Mouse (Mus musculus) spleen, adult 12 weeks (tissue): ENCODE data around the gene Pik3cb.

Experiments
- DNase-seq: peaks from one replicate; pipeline ENCODE4 v3.0.0; 2022; ENCODE audit warnings: low spot score

Gene Pik3cb

DNA sequence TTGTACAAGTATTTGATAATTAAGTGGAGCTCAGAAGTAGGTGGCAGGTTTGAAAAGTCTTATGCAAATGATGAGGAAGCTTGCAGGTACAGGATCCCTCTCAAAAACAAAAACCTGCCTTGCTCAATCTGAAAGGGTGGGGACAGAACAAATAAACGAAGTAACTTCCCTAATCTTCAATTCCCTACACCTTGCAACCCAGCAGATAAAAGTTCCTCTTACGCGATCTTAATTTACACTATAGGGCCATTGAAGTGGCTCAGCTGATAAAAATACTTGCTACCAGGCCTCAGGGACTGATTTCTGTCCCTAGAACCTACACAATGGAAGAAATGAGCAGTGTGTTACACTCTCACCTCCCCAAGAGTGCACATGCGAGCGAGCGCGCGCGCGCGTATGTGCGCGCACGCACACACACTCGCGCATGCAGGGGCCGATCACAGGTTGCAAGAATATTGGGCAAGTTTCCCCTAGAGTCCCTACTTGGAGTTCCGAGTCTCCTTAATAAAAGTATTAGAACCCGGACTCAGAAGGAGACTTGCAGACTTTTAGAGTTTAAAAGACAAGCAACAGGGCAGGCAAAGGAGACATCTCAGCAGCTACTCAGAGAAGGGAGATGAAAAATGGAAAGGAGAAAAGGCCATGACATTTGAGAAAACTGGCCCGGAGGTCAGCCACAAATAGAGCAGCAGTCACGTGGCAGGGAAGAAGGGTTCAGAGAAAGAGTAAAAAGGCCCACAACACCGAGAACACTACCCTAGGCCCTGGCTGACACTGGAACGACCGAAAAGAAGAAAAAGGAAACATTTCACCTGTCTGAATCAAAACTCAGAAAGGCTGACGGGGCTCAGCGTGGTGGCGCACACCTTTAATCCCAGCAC lies 6.7 kb upstream of the Pik3cb start:
- no peak for DNase-seq

GRCm38 (mm10) chr9:99145756-99146155 lies 5.3 kb upstream of the Pik3cb start:
- DNase-seq, result no peak

GRCm38 (mm10) chr9:99144416-99144989 lies 4.1 kb upstream of the Pik3cb start:
- no peak for DNase-seq

- DNase-seq, result no peak
Measured at GRCm38 (mm10) chr9:99141618-99142017, 1.2 kb upstream of the Pik3cb start.

DNA sequence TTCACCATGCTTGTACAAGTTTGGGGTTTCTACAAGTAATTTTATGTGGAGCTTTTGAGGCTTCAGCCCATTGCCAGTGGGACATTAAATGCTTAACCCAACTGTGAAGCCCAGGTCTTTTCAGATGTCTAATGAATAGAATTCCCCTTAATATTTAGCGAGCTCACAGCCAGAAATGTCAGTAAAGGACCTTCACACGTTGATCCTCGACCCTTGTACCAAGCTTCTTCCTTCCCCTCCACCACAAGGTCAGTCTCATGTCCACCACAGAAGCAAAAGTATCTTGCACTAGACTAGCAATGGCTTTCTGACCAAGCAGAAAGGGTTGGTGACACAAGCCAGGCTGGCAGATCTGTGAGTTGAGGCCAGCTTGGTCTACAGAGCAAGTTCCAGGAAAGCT lies 750 bp upstream of the Pik3cb start:
- DNase-seq, result no peak

- DNase-seq, result no peak
Measured at GRCm38 (mm10) chr9:99139194-99140023, 1.0 kb downstream of the Pik3cb start.

GRCm38 (mm10) chr9:99137301-99137700 lies 3.1 kb downstream of the Pik3cb start:
- DNase-seq, result no peak

DNA sequence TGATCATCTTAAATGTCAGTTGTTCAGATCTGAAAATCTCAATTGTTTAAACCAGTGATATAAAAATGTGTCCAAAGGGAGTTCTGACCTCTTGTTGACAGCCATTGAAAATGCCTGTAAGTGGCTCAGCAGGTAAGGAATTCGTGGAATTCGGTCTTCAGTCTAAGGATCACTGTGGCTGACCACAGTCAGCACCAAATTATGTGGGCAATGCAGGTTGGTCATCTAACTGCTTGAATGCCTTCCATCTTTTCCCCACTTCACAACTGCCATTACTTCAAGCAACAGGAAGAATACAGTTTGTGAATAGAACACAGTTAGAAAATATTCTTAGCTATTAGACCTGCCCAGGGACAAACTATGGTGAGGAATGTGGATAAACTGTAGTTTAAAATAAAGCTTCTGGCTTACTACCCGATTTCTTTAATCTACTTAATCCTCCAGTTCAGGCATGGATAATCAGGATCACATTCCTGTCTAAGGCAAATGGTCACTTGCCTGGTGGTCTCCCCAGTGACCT lies 8.4 kb downstream of the Pik3cb start:
- DNase-seq, result no peak

DNA sequence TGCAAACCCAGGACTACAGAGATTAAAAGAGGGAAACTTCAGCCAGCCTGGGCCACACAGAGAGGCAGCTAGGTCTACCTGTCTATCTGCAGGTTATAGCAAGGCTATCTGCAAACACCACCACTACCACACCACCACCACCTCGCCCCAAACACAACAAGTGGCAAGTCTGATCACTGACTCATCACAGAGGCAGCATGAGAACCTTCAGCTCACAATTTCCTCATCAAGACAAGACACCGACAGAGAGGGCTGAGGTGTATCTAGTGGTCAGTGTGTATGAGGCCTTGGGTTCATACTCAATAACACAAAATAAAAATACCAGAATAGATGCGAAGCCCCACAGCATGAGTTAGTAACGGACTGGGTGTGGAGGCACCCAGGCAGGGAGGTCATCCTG lies 9.3 kb downstream of the Pik3cb start:
- DNase-seq, result no peak

- no peak for DNase-seq
Measured at GRCm38 (mm10) chr9:99127578-99127977, 12.8 kb downstream of the Pik3cb start.

GRCm38 (mm10) chr9:99122749-99123148 lies 17.7 kb downstream of the Pik3cb start:
- no peak for DNase-seq

DNA sequence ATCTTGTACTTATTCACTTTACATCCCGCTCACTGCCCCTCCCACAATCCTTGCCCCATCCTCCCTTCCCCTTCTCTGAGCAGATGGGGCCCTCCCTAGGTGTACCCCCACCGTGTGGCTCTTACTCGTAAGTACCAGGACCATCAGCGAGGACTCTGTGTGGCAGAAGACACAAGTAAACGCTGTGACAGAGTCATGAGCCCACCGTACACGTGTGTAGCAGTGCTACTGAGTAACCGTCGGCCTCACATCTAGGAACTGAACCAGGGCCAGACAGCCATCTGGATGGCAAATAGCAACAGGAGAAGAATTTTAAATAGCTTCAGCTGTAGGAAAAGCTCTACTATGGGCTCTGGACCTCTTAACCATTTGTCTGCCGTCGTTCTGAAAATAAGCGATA lies 28.0 kb downstream of the Pik3cb start:
- no peak for DNase-seq

GRCm38 (mm10) chr9:99111085-99111484 lies 29.3 kb downstream of the Pik3cb start:
- DNase-seq, result no peak

DNA sequence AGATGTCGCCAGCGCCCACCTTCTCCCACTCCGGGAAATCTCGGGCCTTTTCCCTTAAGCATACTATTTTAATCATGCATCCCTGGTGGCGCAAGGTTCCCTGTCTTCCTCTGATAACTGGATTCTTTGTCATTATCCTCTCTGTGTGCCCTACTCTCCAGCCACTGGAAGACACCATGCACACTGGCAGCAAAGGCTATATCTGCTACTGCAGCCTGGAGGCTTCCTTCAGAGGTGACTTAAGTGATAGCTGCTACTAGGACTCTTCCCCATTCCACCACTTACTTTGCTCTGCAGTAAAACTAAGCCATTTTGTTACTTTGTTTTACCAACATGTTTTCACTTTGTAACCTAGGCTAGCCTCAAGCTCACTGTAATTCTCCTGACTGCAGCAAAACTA lies 30.2 kb downstream of the Pik3cb start:
- DNase-seq, result no peak

DNA sequence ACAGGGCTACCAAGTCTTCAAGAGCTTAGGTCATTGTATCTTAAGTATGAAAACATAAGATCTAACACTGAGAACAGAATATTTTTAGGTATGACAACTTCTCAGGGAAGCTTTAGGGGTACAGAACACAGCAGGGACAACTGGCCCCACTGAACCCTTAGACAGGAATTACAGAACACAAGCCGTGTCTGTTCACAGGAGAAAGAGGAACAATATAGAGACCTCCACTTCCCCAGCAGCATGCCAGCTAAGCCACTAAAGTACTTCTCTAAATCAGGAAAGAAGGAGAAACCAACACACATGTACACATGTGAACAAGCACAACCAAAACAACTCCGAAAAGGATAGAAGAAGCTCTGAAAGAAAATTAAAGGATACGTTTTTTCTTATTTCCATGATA lies 30.8 kb downstream of the Pik3cb start:
- no peak for DNase-seq

DNA sequence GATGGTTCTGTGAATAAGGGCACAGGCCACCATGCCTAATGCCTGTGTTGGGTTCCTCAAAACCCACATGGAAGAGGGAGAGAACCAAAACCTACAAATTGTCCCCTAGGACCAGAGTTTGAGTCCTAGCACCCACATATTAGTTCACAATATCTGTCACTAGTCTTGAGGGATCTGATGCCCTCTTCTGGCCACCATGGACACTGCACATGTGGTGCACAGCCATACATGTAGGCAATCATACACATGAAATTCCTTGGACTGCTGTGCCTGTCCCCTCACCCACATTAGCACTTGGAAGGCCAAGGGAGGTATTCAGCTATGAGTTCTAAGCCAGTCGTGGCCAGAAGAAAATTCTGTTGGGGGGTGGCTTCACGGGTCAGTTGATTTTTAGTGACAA lies 36.0 kb downstream of the Pik3cb start:
- DNase-seq, result no peak

- DNase-seq, result no peak
Measured at GRCm38 (mm10) chr9:99103865-99104264, 36.6 kb downstream of the Pik3cb start.

DNA sequence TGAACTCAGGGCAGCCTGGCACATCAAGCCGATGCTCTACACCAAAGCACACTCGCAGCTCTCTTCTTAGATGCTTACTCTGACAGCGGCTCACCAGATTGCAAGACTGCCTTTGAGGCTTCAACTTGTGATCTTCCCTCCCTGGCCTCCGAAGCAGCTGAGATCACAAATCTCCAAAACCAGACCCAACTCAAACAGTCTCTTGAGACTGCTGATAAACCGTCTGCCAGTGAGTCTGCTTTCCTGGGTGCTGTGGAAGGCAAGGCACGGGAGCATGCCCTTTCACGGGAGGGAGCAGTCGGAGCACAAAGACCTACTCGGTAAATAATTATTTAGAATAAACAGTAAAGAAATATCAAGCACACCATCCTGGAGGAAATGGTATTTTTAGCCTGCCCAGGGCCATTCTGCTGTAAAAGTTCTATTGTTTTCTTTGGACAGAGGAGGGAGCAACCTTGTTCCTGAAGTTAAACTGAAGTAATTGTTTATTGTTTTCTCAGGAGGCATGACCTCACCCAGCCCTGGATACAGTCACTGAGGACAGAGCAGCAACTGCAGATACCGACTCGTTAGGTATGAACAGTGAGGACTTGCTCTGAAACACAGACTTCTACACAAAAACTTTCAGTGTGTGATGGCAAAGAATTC lies 41.8 kb downstream of the Pik3cb start:
- no peak for DNase-seq

GRCm38 (mm10) chr9:99097668-99098067 lies 42.8 kb downstream of the Pik3cb start:
- no peak for DNase-seq

- DNase-seq, result no peak
Measured at GRCm38 (mm10) chr9:99095192-99095591, 45.2 kb downstream of the Pik3cb start.

GRCm38 (mm10) chr9:99090546-99090945 lies 49.9 kb downstream of the Pik3cb start:
- DNase-seq, result no peak

GRCm38 (mm10) chr9:99089904-99090303 lies 50.5 kb downstream of the Pik3cb start:
- DNase-seq, result no peak
